Mouse (Mus musculus) right cerebral cortex, postnatal 10 days (tissue): Measurements from ENCODE around the gene Isg15.

ENCODE experiments used
- DNase-seq, 2 experiments: peaks; one replicate each; pipeline ENCODE4 v3.0.0; 2021; ENCODE audit warnings: low spot score in 2 of 2

Isg15 gene

GRCm38 (mm10) chr4:156200623-156201475, at the start of gene Isg15:
TSS of gene Isg15 (minus strand) at chr4:156200818.
- DNase-seq = no peak

DNA sequence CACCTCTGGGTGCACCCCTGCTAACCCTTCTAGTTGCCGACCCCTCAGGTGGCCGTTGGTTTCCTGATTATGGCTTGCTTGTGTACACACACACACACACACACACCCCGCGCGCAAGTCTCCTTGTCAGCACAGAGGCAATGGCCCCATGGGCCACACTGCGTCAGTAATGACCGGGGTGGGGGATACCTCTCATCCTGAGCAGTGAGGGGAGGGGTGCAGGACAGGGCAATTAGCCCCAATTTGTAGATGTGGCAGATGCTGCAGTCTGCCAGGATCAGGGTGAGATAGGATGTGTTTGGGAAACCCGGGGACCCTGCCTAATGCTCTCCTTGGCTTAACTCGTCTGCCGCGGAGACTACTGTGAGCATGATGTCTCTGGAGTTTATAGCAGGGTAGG, 48.9 kb upstream of the Isg15 start:
- DNase-seq = no peak

- no peak for DNase-seq
Measured at GRCm38 (mm10) chr4:156236651-156237447, 36.2 kb upstream of the Isg15 start.

GRCm38 (mm10) chr4:156235808-156236533, 35.4 kb upstream of the Isg15 start, which contains the start of gene Noc2l:
TSS of gene Noc2l (plus strand) at chr4:156236010.
- DNase-seq = peak; percentile 94 to 95

DNA sequence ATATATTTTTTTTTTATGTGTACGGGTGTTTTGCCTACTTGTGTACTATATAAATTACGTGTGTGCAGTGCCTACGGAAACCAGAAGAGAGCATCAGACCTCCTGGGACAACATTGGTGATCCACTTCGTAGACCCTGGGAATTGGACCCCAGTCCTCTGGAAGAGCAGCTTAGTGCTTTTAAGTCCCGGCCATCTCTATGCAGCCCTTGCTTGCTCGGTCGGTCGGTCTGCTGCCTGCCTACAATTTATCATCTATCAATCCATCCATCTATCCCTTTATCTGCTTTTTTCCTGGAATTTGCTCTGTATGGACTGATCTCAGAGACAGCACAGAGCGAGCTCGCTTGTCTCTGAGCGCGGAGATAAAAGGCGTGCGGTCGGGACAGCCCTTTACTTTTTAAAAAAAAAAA, 34.7 kb upstream of the Isg15 start:
- DNase-seq = no peak

GRCm38 (mm10) chr4:156234701-156235213, 34.1 kb upstream of the Isg15 start, which contains the start of gene Plekhn1:
TSS of gene Plekhn1 (minus strand) at chr4:156234857.
- peak; percentile 85 to 87 for DNase-seq

GRCm38 (mm10) chr4:156234021-156234501, 33.4 kb upstream of the Isg15 start:
- no peak for DNase-seq

- no peak for DNase-seq
Measured at GRCm38 (mm10) chr4:156228393-156229024, 27.9 kb upstream of the Isg15 start.

DNA sequence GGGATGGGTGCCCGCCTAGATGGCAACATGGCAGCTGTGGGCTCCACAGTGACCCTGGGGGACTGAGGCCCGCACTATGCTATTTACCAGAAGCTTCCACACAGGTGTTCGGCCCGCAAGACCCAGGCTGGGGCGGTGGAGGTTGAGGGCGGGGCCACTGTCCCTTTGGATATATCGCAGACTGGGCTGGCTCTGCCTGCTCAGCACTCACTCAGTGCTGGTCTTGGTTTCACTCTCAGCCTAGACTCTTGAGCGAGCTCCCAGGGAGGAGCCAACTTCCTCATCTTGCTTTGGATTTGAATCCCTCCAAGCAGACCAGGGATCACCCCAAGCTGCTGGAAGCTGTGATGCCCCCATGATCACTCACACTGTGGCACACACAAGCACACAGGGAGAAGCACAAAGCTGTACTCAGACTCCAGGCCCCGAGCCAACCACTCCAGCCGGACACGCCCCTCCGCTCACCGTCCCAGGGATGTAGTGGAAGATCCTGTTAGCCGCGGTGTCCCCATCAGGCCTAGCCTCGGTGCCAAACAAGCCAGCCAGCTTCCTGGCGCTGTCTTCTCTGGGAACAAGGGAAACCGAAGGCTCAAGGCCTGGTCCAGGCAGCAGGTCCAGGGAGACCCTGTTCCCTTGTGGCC, 27.3 kb upstream of the Isg15 start:
- no peak for DNase-seq

DNA sequence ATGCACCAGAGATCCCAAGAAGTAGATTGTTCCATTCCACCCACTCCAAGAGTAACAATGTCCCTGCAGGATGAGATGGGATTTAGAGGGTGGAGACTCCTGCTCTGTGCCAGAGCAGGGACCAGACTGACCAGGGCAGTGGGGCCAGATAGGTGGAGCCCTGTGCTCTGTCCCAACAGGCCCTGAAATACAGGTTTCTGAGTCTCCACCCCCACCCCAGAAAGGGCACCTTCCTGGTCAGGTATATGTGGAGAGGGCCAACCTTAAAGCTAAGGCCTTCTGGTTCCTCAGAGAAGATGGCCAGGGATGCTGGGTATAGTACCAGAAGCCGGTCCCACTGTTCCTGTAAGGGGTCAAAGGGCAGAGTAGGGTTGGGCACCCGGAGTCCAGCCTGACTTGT, 23.7 kb upstream of the Isg15 start:
- no peak for DNase-seq

DNA sequence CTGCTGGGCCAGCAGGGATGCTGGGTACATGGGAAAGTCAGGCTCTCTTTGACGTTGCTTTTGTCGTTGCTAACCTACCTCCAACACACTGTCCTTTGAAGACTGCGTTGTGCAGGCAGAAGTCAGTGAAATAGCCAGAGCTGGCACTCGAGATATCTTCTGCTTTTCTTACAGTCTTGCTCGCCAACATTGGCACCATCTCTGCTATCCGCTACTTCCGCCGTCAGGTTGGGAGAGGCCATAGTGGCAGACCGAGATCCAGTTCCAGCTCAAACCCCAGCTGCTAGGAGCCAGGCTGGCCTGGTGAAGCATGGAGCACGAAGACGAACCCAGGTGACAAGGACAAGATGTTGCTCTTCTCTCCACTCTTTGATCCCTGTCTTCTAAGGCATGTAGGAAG, 19.3 kb upstream of the Isg15 start:
- no peak for DNase-seq

- DNase-seq = peak in 1 of 2 experiments; percentile 44
Measured at GRCm38 (mm10) chr4:156217838-156218237, 17.2 kb upstream of the Isg15 start.

- DNase-seq = no peak
Measured at GRCm38 (mm10) chr4:156217022-156217669, 16.5 kb upstream of the Isg15 start.

DNA sequence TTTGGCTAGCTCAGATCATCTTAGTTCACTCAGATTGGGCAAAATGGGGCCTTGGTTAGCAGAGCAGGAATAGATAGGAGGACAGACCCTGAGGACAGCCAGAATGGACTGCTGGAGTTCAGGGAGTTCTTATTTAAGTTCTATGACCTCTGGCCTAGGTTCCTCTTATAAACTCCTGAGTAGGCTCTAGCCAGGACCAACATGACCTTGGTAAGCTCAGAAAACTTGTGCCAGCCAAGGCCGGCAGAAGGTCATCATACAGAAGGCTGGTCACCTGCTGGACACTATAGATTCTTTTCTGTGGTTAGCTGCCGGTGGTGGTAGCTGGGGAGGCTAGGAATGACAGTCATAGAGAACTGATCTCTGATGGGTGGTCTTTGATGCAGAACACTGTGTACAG, 15.6 kb upstream of the Isg15 start:
- DNase-seq = no peak

GRCm38 (mm10) chr4:156215649-156216048, 15.0 kb upstream of the Isg15 start, which contains the start of gene Perm1:
TSS of gene Perm1 (plus strand) at chr4:156215868.
- no peak for DNase-seq

- DNase-seq = no peak
Measured at GRCm38 (mm10) chr4:156213134-156213533, 12.5 kb upstream of the Isg15 start.

DNA sequence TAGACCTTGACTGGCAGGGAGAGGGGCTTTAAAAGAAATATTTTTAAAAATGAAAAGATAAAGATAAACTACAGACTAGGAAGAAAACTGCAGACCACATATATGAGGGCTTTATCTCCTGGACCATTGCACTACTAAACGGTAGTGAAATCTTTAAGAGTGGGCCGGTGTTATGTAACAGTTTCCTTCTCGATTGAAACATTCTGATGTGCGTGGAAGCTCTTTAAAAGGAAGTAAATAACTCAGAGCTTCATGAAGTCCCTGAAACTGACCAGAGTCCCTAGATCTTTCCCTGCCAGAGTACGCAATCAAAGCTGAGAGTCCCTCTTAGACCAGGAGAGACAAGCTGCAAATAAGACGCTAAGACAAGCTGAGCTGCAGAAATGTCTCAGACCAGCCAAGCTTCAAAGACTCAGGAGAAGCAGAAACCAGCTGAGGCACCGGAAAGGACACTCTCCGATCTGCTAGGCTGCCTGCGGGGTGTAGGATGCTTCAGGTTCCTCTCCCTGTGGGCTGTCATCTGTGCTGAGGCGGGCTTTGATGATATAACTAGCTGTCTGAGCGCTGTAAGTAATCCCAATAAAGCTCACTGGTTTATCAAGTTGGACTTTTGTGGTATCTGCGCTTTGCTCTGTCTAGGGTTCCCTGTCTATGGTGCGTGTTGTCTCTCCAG, 9.5 kb upstream of the Isg15 start:
- no peak for DNase-seq

GRCm38 (mm10) chr4:156208872-156209271, 8.3 kb upstream of the Isg15 start:
- DNase-seq = no peak

GRCm38 (mm10) chr4:156203413-156204131, 3.0 kb upstream of the Isg15 start:
- DNase-seq = no peak
